Mouse (Mus musculus): ENCODE results near the gene Dock9. TPM values are rescaled to one million over a fixed set of nuclear protein-coding genes. Genes with fewer than 3 reads are reported as not detected.

Dock9 gene
- total and polyA plus RNA-seq, 3 experiments = 19.8 to 25.7 (median 24.0) TPM

- peak; percentile 48 to 51 for DNase-seq
- peak overlapping the region; percentile 54 for H3K27ac ChIP-seq
- no peaks in the 10 kb centered on the region for H3K27me3 ChIP-seq (ENCODE audit: control insufficient read depth, insufficient read depth, low read length)
- H3K9ac ChIP-seq (ENCODE audit: low read depth, low read length) = no peak overlapping the region
- TF ChIP-seq EP300 (IDR thresholded peaks at IDR 0.05; ENCODE audit: insufficient read depth, low read depth, low read length) (0 out of 2 replicates have a peak, but pooled peaks have one; percentile 14), CTCF (IDR thresholded peaks at IDR 0.05) (no peak)
- H3K36me3 ChIP-seq (ENCODE audit: control insufficient read depth, insufficient read depth, low read length) = peaks cover 23% of the 10 kb centered on the region
- H3K79me2 ChIP-seq (replicated peaks; ENCODE audit: control insufficient read depth, insufficient read depth, low read length) = no peaks in the 10 kb centered on the region
- WGBS = 34% methylated on average over 15 of the region's 15 CpGs
- H3K4me1 ChIP-seq (ENCODE audit: control insufficient read depth, insufficient read depth, low read length) = peaks cover 14% of the 10 kb centered on the region
- intact Hi-C loops (cut with DNase I) = loop anchor here (1.0 to 2.0 kb wide), 2 partner anchors 14 to 15 kb away; no protein-coding TSS in a partner anchor
- no peak overlapping the region for H3K4me3 ChIP-seq
Measured at GRCm38 (mm10) chr14:121660167-121660894, 137.3 kb downstream of the Dock9 start.

GRCm38 (mm10) chr14:121659061-121659824, 138.4 kb downstream of the Dock9 start:
- H3K4me1 ChIP-seq (ENCODE audit: control insufficient read depth, insufficient read depth, low read length) = peaks cover 15% of the 10 kb centered on the region
- peak overlapping the region; percentile 54 for H3K27ac ChIP-seq
- 76% methylated on average over 12 of the region's 12 CpGs for WGBS
- peaks cover 26% of the 10 kb centered on the region for H3K36me3 ChIP-seq (ENCODE audit: control insufficient read depth, insufficient read depth, low read length)
- no peaks in the 10 kb centered on the region for H3K27me3 ChIP-seq (ENCODE audit: control insufficient read depth, insufficient read depth, low read length)
- intact Hi-C loops (cut with DNase I) = no loop called here
- H3K9ac ChIP-seq (ENCODE audit: low read depth, low read length) = no peak overlapping the region
- TF ChIP-seq EP300 (IDR thresholded peaks at IDR 0.05; ENCODE audit: insufficient read depth, low read depth, low read length) (no peak), POLR2A (IDR thresholded peaks at IDR 0.05; ENCODE audit: insufficient read depth, low read depth, low read length) (no peak), CTCF (IDR thresholded peaks at IDR 0.05) (no peak)
- H3K79me2 ChIP-seq (replicated peaks; ENCODE audit: control insufficient read depth, insufficient read depth, low read length) = no peaks in the 10 kb centered on the region
- no peak for DNase-seq
- no peak overlapping the region for H3K4me3 ChIP-seq

- Histone ChIP-seq H3K27me3 (ENCODE audit: control insufficient read depth, insufficient read depth, low read length) (no peaks in the 10 kb centered on the region), H3K79me2 (replicated peaks; ENCODE audit: control insufficient read depth, insufficient read depth, low read length) (no peaks in the 10 kb centered on the region), H3K4me3 (no peak overlapping the region), H3K4me1 (ENCODE audit: control insufficient read depth, insufficient read depth, low read length) (peaks cover 15% of the 10 kb centered on the region), H3K27ac (peak overlapping the region; percentile 23), H3K9ac (ENCODE audit: low read depth, low read length) (no peak overlapping the region), H3K36me3 (ENCODE audit: control insufficient read depth, insufficient read depth, low read length) (peaks cover 28% of the 10 kb centered on the region)
- intact Hi-C loops (cut with DNase I) = no loop called here
- 86% methylated on average over 9 of the region's 9 CpGs for WGBS
- no peak for DNase-seq
- TF ChIP-seq EP300 (IDR thresholded peaks at IDR 0.05; ENCODE audit: insufficient read depth, low read depth, low read length) = no peak
Measured at GRCm38 (mm10) chr14:121658537-121658936, 139.1 kb downstream of the Dock9 start.

GRCm38 (mm10) chr14:121657633-121658032, 140.0 kb downstream of the Dock9 start:
- Histone ChIP-seq H3K4me3 (no peak overlapping the region), H3K9ac (ENCODE audit: low read depth, low read length) (no peak overlapping the region), H3K36me3 (ENCODE audit: control insufficient read depth, insufficient read depth, low read length) (peaks cover 28% of the 10 kb centered on the region), H3K27ac (peak overlapping the region; percentile 23; the same call in 1 of the 2 replicates), H3K27me3 (ENCODE audit: control insufficient read depth, insufficient read depth, low read length) (no peaks in the 10 kb centered on the region), H3K79me2 (replicated peaks; ENCODE audit: control insufficient read depth, insufficient read depth, low read length) (no peaks in the 10 kb centered on the region), H3K4me1 (ENCODE audit: control insufficient read depth, insufficient read depth, low read length) (peaks cover 15% of the 10 kb centered on the region)
- WGBS = 9% methylated on average over 7 of the region's 7 CpGs
- intact Hi-C loops (cut with DNase I) = no loop called here
- TF ChIP-seq EP300 (IDR thresholded peaks at IDR 0.05; ENCODE audit: insufficient read depth, low read depth, low read length) (0 out of 2 replicates have a peak, but pooled peaks have one; percentile 28), CTCF (IDR thresholded peaks at IDR 0.05) (no peak)
- peak in 1 of 2 experiments; percentile 40 for DNase-seq

- TF ChIP-seq POLR2A (IDR thresholded peaks at IDR 0.05; ENCODE audit: insufficient read depth, low read depth, low read length) = no peak
- no peak for TF ChIP-seq CTCF (IDR thresholded peaks at IDR 0.05)
- no peak for TF ChIP-seq EP300 (IDR thresholded peaks at IDR 0.05; ENCODE audit: insufficient read depth, low read depth, low read length)
- no peaks in the 10 kb centered on the region for H3K79me2 ChIP-seq (replicated peaks; ENCODE audit: control insufficient read depth, insufficient read depth, low read length)
- H3K27me3 ChIP-seq (ENCODE audit: control insufficient read depth, insufficient read depth, low read length) = no peaks in the 10 kb centered on the region
- no peak for DNase-seq
- no peak overlapping the region; the same call in 1 of the 2 replicates for H3K27ac ChIP-seq
- H3K4me3 ChIP-seq = no peak overlapping the region
- intact Hi-C loops (cut with DNase I) = no loop called here
- peaks cover 15% of the 10 kb centered on the region for H3K4me1 ChIP-seq (ENCODE audit: control insufficient read depth, insufficient read depth, low read length)
- H3K9ac ChIP-seq (ENCODE audit: low read depth, low read length) = no peak overlapping the region
- 94% methylated on average over 10 of the region's 10 CpGs for WGBS
- H3K36me3 ChIP-seq (ENCODE audit: control insufficient read depth, insufficient read depth, low read length) = peaks cover 28% of the 10 kb centered on the region
Measured at GRCm38 (mm10) chr14:121656912-121657311, 140.7 kb downstream of the Dock9 start.

- no peaks in the 10 kb centered on the region for H3K79me2 ChIP-seq (replicated peaks; ENCODE audit: control insufficient read depth, insufficient read depth, low read length)
- H3K27me3 ChIP-seq (ENCODE audit: control insufficient read depth, insufficient read depth, low read length) = no peaks in the 10 kb centered on the region
- intact Hi-C loops (cut with DNase I) = no loop called here
- no peak for DNase-seq
- H3K9ac ChIP-seq (ENCODE audit: low read depth, low read length) = no peak overlapping the region
- peaks cover 21% of the 10 kb centered on the region for H3K36me3 ChIP-seq (ENCODE audit: control insufficient read depth, insufficient read depth, low read length)
- H3K4me3 ChIP-seq = no peak overlapping the region
- H3K4me1 ChIP-seq (ENCODE audit: control insufficient read depth, insufficient read depth, low read length) = peaks cover 9% of the 10 kb centered on the region
- 42% methylated on average over 2 of the region's 2 CpGs for WGBS
- peak overlapping the region; percentile 17; the same call in 1 of the 2 replicates for H3K27ac ChIP-seq
- no peak for TF ChIP-seq CTCF (IDR thresholded peaks at IDR 0.05)
- no peak for TF ChIP-seq EP300 (IDR thresholded peaks at IDR 0.05; ENCODE audit: insufficient read depth, low read depth, low read length)
- TF ChIP-seq POLR2A (IDR thresholded peaks at IDR 0.05; ENCODE audit: insufficient read depth, low read depth, low read length) = no peak
Measured at GRCm38 (mm10) chr14:121654977-121655376, 142.7 kb downstream of the Dock9 start.
